Mouse (Mus musculus): ENCODE data around the gene Gsto2. TPM values are rescaled to one million over a fixed set of nuclear protein-coding genes. Genes with fewer than 3 reads are reported as not detected.
"Not testable (repeated sequence)": the region's sequence is repeated elsewhere in the genome, so short reads cannot be mapped to it uniquely, and the experiment has no call there.

Gene Gsto2
- polyA plus RNA-seq, 1 experiment from 2014 or later, result 1.3 TPM

DNA sequence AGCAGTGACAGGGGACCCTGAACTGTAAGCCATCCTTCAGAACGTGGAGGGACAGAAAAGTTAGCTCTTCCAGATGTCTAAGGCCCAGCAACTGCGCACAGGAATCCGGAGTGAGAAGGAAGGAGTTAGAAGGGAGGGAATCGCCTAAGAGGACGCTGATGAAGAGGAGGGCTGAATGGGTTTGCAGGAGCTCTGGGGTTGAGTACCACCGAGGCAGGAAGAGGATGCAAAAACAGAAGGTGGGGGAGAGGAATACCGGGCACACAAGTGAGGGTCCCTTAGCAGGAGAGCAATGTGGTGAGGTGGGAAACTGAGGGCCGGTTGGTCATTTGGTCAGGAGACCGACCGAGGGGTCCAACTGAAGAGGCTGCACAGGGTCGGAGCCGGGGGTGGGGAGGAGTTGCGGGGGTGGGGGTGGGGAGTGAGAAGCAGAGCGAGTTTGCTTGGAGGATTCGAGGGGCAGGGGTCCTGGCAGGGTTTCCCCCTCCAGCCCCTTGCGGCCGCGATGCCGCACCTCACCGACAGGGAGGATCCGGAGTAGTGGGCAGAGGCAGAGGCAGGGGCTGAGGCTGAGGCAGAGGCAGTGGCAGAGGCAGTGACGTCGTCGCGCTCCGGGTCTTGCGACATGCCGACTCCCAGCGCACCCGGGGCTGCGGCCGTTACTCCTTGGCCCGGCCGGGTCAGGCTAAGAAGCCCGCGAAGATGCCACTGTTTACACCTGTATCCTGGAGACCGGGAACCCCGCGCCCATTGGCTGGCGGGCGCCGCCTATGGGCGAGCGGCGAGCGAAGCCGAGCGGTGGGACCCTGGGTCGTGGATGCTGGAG is 28.4 kb upstream of the Gsto2 start:
- peak overlapping the region; percentile 92 for H3K4me2 ChIP-seq (replicated peaks)
- peaks cover 8% of the 10 kb centered on the region; the same call in 1 of the 2 replicates for H3K4me1 ChIP-seq
- ATAC-seq (replicated peaks), result peak; percentile 97
- no peaks in the 10 kb centered on the region for H3K9me3 ChIP-seq
- peak overlapping the region; percentile 48 for H3K9ac ChIP-seq (replicated peaks)
- H3K36me3 ChIP-seq, result no peaks in the 10 kb centered on the region
- H3K27me3 ChIP-seq, result no peaks in the 10 kb centered on the region
- H3K4me3 ChIP-seq, result peak overlapping the region; percentile 52
- no peak overlapping the region for H3K27ac ChIP-seq (replicated peaks)
- 4% methylated on average over 49 of the region's 49 CpGs for WGBS

DNA sequence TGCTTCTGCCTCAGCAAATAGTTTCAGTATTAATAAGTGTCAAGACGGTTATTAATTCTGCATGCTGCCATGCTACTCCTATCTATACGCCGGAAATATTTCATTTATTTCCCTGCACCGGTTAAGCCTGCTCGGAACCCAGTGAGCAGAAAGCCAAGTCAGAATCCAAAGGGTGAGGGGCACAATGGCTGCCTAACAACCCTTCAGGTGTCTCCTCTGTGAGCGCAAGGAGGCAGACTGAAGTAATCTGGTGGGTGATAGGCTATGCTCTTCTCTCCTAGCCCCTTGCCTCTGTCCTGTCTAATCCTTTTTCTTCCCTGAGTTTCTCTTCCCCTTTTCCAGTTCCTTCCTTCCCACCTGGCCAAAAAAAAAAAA is 27.8 kb upstream of the Gsto2 start:
- peaks cover 8% of the 10 kb centered on the region; the same call in 1 of the 2 replicates for H3K4me1 ChIP-seq
- 0% methylated on average over 6 of the region's 6 CpGs for WGBS
- H3K9me3 ChIP-seq, result no peaks in the 10 kb centered on the region
- no peak overlapping the region for H3K27ac ChIP-seq (replicated peaks)
- H3K9ac ChIP-seq (replicated peaks), result peak overlapping the region; percentile 48
- H3K36me3 ChIP-seq, result no peaks in the 10 kb centered on the region
- H3K4me2 ChIP-seq (replicated peaks), result peak overlapping the region; percentile 92
- H3K27me3 ChIP-seq, result no peaks in the 10 kb centered on the region
- H3K4me3 ChIP-seq, result peak overlapping the region; percentile 52
- ATAC-seq (replicated peaks), result peak; percentile 69

DNA sequence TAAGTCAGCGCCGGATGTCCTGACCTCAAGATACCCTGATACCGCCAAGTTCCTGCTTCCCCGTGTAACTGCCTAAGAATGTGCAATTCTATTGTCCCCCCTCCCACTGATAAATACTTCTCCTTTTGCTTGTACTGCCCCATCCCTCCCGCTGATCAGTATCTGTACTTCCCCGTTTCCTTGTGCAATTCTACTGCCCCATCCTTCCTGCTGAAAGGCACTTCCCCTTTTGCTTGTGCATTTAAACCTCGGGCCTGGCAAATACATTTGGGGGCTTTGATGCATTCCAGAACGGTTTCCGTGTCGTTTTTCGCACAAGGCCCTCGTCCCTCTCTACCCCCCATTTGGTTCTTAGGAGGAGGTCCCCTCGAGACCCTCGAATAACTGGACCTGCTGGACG is 24.1 kb upstream of the Gsto2 start:
- not testable (repeated sequence) for H3K4me3 ChIP-seq; H3K27ac ChIP-seq (replicated peaks); H3K4me2 ChIP-seq (replicated peaks); H3K9me3 ChIP-seq; H3K4me1 ChIP-seq; H3K27me3 ChIP-seq; H3K9ac ChIP-seq (replicated peaks); H3K36me3 ChIP-seq; ATAC-seq (replicated peaks)
- WGBS, result 91% methylated on average over 15 of the region's 15 CpGs

DNA sequence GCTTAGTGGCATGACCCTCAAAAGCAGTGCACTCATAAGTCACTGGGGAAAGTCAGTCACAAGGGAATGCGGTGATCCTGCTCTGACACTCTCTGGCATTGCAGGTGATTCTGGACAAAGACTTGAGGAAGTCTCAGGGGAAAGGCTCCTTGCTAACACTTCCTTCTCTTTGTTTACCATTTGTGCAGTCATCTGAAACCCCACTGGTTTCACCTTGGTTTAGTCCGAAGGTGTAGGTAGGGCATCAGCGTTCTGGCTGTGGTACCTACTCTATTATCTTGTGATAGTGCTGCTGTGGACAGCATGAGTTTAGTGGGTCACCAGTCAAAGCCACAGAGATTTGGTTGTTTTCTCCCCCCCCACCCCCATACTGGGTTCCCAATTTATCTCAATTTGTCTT is 15.6 kb upstream of the Gsto2 start:
- H3K4me1 ChIP-seq, result peaks cover 7% of the 10 kb centered on the region
- no peak for ATAC-seq (replicated peaks)
- 0 out of 2 replicates have a peak, but pooled peaks cover 3% of the 10 kb centered on the region for H3K27me3 ChIP-seq
- H3K4me3 ChIP-seq, result no peak overlapping the region
- no peaks in the 10 kb centered on the region for H3K9me3 ChIP-seq
- H3K9ac ChIP-seq (replicated peaks), result no peak overlapping the region
- 91% methylated on average over 3 of the region's 3 CpGs for WGBS
- H3K36me3 ChIP-seq, result no peaks in the 10 kb centered on the region
- no peak overlapping the region for H3K27ac ChIP-seq (replicated peaks)
- no peak overlapping the region for H3K4me2 ChIP-seq (replicated peaks)

DNA sequence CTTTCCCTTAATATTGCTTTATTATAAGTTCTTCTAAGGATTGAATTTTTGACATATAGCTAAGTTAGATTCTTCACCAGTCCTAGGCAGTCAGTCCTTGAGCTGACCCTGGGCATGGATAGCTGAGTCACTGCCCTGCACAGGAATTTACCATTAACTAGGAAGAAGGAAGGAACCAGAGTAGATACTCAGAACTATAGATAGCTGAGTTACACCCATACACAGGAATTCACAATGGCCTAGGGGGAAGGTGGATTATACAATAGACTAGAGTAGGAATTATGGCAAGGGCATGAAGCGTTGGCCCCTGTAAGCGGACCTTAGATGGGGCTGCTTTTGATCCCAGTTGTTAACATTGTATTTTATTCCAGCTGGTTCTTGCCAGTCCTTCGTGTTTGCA is 13.2 kb upstream of the Gsto2 start:
- ATAC-seq (replicated peaks); H3K36me3 ChIP-seq; H3K27ac ChIP-seq (replicated peaks); H3K4me2 ChIP-seq (replicated peaks); H3K9me3 ChIP-seq; H3K9ac ChIP-seq (replicated peaks); H3K27me3 ChIP-seq; H3K4me3 ChIP-seq: not testable (repeated sequence)
- peaks cover 15% of the 10 kb centered on the region for H3K4me1 ChIP-seq
- WGBS, result 86% methylated on average over 3 of the region's 3 CpGs

DNA sequence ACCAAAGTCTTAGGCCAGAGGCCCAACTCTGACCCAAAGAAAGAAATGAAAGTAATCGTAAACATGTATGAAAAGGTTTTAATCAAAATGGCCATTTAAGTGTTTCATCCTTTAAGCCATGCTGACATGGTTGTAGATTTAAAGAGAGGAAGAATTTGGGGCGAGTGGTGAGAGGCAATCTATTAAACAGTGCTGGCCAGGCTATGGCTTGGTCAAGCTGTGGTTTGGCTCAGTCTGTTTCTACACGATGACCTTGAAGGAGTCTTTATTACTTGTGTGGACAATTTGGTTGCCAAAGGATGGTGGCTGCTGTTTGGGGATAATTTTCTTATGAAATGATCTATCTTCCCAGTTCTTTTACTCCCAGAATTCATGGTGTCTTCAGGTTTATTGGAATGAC is 12.3 kb upstream of the Gsto2 start:
- Histone ChIP-seq H3K4me3 (no peak overlapping the region), H3K36me3 (no peaks in the 10 kb centered on the region), H3K27ac (replicated peaks) (no peak overlapping the region), H3K9ac (replicated peaks) (no peak overlapping the region), H3K4me1 (peaks cover 15% of the 10 kb centered on the region), H3K27me3 (0 out of 2 replicates have a peak, but pooled peaks cover 3% of the 10 kb centered on the region), H3K4me2 (replicated peaks) (no peak overlapping the region), H3K9me3 (no peaks in the 10 kb centered on the region)
- no peak for ATAC-seq (replicated peaks)
- WGBS, result 89% methylated on average over 3 of the region's 3 CpGs

DNA sequence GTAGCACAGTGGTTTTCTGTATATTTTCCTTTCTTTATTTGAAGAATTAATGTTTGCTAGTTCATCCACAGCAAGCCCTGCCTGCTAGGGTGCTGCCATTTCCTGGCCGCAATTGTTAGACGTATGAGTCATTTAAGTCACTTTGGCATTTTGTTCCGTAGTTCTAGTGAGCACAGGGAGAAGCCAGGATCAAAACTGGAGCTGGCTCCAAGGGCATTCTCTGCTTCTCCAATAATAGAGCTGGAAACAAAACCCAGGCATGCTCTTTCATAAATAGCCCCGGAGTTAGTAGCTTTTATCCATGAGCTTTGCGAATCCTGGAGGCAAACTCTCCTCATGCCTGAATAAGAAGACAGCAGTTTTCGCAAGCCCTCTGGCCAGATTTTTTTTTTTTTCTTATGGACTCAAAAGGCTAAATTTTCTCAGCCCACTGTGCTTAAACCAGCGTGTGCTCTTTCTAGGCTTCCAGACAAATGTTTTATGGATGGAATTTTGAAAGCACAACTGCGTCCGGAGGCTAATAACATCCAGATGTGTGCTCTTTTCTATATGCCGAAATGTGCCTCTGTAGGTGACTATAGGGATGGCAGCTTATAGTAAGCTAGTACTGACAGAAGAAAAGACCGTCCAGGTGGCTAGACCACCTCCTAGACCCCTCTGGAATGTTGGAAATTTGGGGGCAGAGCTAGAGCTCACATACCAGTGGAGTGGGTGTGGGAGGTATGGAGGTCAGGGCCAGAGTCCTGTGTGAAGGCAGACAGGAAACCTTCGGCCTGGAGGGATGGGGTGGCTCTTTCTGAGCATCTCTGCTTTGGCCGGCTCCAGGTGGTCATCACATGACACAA is 11.2 kb upstream of the Gsto2 start:
- 20% methylated on average over 13 of the region's 13 CpGs for WGBS

DNA sequence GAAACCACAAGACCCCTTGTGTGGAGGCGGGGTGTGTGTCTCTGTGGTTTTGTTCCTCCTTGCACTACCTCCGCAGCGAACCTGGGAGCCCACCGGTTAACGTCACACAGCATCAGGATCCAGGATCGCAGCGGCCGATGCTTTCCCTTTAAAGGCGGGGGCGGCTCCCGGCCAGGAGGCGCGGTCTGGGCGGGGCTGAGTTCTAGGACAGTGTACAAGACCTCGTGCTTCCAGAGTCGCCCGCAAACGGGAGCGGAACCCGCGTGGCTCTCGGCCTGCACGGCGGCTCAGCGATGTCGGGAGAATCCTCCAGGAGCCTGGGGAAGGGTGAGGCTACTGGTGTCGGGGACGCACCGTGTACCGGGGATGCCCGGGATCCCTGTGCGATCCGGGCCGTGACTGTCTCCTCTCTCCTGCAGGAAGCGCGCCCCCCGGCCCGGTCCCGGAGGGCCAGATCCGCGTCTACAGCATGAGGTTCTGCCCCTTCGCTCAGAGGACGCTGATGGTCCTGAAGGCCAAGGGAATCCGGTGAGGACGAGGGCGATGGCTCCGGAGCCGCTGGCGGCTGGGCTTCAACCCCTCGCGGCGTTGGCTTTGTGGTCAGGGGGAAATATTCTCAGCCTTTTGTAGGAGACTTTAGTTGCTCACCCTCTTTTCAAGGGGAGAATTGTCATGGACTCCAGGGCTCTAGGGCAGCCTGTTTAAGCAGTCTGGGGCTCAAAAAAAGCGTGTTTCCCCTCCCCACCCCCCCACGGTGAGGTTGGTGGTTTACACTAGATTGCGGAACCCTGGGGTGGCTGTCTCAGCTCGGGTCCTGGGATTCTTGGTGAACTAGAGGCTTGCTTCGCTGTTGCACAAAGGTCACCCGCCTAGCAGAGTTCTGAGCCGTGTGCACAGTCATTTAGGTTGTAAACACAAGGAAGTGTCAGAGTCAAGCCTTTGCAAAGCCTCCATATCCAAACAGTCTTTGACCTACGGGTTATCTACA is 10.2 kb upstream of the Gsto2 start, which contains the start of gene Gsto1:
Gene Gsto1 (plus strand): TSS at position 175 of the 988 bp plus-strand sequence.
- WGBS, result under 1% methylated on average over 60 of the region's 60 CpGs
- peak within 1 kb of the TSS; percentile 81 for H3K9ac ChIP-seq (replicated peaks)
- peak; percentile 97 for ATAC-seq (replicated peaks)
- H3K27me3 ChIP-seq, result 0 out of 2 replicates have a peak, but pooled peaks cover 3% of the 10 kb centered on the region
- peak within 1 kb of the TSS; percentile 99 for H3K4me2 ChIP-seq (replicated peaks)
- no peaks in the 10 kb centered on the region for H3K9me3 ChIP-seq
- H3K36me3 ChIP-seq, result peaks cover 4% of the 10 kb centered on the region; the same call in 1 of the 2 replicates
- peak within 1 kb of the TSS; percentile 70 for H3K4me3 ChIP-seq
- no peak within 1 kb of the TSS for H3K27ac ChIP-seq (replicated peaks)
- H3K4me1 ChIP-seq, result peaks cover 15% of the 10 kb centered on the region

More for the DNA sequence above, 11.2 kb upstream of the Gsto2 start:
- Histone ChIP-seq H3K9me3 (no peaks in the 10 kb centered on the region), H3K4me2 (replicated peaks) (peak overlapping the region; percentile 99), H3K4me1 (peaks cover 15% of the 10 kb centered on the region), H3K27ac (replicated peaks) (no peak overlapping the region), H3K36me3 (no peaks in the 10 kb centered on the region), H3K4me3 (peak overlapping the region; percentile 70), H3K27me3 (0 out of 2 replicates have a peak, but pooled peaks cover 3% of the 10 kb centered on the region), H3K9ac (replicated peaks) (peak overlapping the region; percentile 81)
- peak; percentile 72 for ATAC-seq (replicated peaks)

DNA sequence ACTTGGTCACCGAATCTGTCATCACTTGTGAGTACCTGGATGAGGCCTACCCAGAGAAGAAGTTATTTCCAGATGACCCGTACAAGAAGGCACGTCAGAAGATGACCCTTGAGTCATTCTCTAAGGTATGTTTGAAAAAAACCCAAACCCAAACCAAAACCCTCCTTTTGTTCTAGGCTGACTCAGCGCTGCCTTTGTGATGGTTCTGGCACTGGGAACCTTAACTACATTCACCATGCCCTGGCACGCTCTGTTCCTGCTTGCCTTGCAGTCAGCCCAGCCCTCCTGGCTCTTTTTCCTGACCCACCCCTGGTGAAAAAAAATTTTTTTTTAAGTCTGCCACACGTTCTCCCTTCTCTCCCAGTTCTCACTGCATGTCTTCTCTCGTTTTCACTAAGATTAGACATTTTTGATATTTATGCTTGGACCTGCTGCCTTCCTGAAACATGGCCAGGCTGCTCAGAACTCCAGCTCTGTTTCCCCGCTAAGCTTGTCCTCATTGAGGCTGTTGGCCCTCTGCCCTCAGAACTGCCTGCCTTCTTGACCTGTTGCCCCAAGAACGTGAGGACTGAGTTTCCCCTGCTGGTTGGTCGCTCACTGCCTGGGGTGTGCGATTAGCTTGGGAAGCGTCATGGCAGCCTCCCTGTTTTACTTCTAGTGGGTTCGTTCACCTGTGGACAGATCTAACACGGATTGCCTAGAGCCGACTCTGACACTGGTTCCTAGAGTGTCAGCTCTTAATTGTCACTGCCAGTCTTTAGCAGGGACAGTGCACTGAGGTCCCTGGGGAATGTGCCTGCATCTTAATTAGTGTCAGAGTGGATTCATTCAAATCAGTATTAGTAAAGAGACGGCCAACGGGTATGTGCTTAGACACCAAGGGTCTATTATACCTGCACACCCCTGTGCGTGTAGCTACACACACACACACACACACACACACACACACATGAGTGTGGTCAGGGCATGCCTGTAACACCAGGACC is 7.1 kb upstream of the Gsto2 start:
- Histone ChIP-seq H3K9ac (replicated peaks) (no peak overlapping the region), H3K27me3 (no peaks in the 10 kb centered on the region)

DNA sequence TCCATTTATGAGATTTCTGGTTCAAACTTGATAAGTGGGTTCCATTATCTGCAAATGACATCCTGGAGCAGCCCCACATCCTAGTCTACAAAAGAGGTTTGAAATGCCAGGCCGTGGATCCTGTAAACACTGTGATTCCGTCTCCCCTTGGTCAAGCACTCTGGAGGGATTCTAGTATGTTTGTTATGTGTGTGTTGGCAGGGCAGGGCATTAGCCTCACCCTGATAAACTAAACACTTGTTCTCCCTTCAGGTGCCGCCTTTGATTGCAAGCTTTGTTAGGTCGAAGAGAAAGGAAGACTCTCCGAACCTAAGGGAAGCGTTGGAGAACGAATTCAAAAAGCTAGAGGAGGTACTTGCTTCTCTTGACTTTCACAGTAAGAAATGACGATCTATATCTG is 6.2 kb upstream of the Gsto2 start:
- Histone ChIP-seq H3K9ac (replicated peaks) (no peak overlapping the region), H3K27ac (replicated peaks) (no peak overlapping the region), H3K4me3 (no peak overlapping the region), H3K4me2 (replicated peaks) (no peak overlapping the region), H3K4me1 (peaks cover 13% of the 10 kb centered on the region), H3K36me3 (peaks cover 4% of the 10 kb centered on the region; the same call in 1 of the 2 replicates), H3K9me3 (no peaks in the 10 kb centered on the region), H3K27me3 (no peaks in the 10 kb centered on the region)
- no peak for ATAC-seq (replicated peaks)
- WGBS, result 95% methylated on average over 8 of the region's 8 CpGs

More for the DNA sequence above, 7.1 kb upstream of the Gsto2 start:
- 82% methylated on average over 18 of the region's 18 CpGs for WGBS
- Histone ChIP-seq H3K9me3 (no peaks in the 10 kb centered on the region), H3K27ac (replicated peaks) (no peak overlapping the region), H3K36me3 (peaks cover 4% of the 10 kb centered on the region; the same call in 1 of the 2 replicates), H3K4me1 (peaks cover 15% of the 10 kb centered on the region), H3K4me3 (no peak overlapping the region), H3K4me2 (replicated peaks) (no peak overlapping the region)
- no peak for ATAC-seq (replicated peaks)
